In the genomic region with DNA sequence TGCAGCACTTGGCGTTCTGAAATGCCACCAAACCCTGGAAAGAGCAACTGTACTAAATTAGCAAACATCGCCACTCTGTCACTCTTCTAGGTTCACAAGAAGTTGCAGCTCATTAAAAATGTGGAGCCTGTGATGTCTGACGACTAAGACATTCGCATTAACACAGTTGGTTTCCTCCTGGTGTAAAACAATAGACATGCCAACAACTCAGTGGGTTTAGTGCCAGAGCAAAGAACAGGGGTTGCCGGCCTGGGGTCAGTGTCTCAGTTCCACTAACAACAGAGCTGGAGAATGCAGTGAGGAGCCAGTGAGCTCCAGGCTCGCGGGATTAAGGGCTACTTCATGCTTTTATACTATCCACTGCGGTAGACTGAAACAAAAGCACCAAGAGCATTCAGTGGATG, we compare ENCODE assay signal across 12 mouse cellular contexts.
DNase-seq lines count a peak whose midpoint lies in the region; ATAC-seq and TF ChIP-seq lines count a peak whose summit lies in the region.
"Had no signal": no experiment of that assay in that cellular context is flagged by ENCODE, and none has a peak within 500 bp of the region (broad histone marks: within the 10 kb centered on the region; RNA-seq: fewer than 3 reads in every experiment).

No protein-coding gene starts in this region.

- H3K27me3 ChIP-seq in forebrain, embryonic 14.5 days (replicated peaks; ENCODE audit: control insufficient read depth, insufficient read depth, low read length), result no peaks in the 10 kb centered on the region
- no peaks in the 10 kb centered on the region for H3K27me3 ChIP-seq in limb, embryonic 12.5 days
- 0 out of 2 replicates have a peak, but pooled peaks cover 7% of the 10 kb centered on the region for H3K27me3 ChIP-seq in neural tube, embryonic 15.5 days (replicated peaks)

- no peaks in the 10 kb centered on the region for H3K9me3 ChIP-seq in forebrain, embryonic 14.5 days (replicated peaks; ENCODE audit: control insufficient read depth, low read length)
- H3K9me3 ChIP-seq in limb, embryonic 12.5 days, result no peaks in the 10 kb centered on the region
- H3K9me3 ChIP-seq in neural tube, embryonic 15.5 days (replicated peaks), result no peaks in the 10 kb centered on the region

- peak overlapping the region; percentile 45 for H3K9ac ChIP-seq in forebrain, embryonic 14.5 days (ENCODE audit: low read length)
- H3K9ac ChIP-seq in limb, embryonic 12.5 days (replicated peaks), result no peak overlapping the region
- H3K9ac ChIP-seq in neural tube, embryonic 15.5 days (replicated peaks), result no peak overlapping the region

- peak; percentile 84 for ATAC-seq in forebrain, embryonic 14.5 days
- ATAC-seq in limb, embryonic 12.5 days (ENCODE audit: insufficient number of reproducible peaks, insufficient read depth, low FRiP score, low TSS enrichment, low read depth), result no peak
- 0 out of 2 replicates have a peak, but pooled peaks have one; percentile 40 for ATAC-seq in neural tube, embryonic 15.5 days (ENCODE audit: low FRiP score)
- ATAC-seq: CD4-positive, CD25-positive, alpha-beta regulatory T cell, adult 4 months had no signal

- peaks cover 15% of the 10 kb centered on the region for H3K4me1 ChIP-seq in forebrain, embryonic 14.5 days (ENCODE audit: control insufficient read depth, insufficient read depth, low read length)
- peaks cover 21% of the 10 kb centered on the region for H3K4me1 ChIP-seq in limb, embryonic 12.5 days (replicated peaks)
- peaks cover 17% of the 10 kb centered on the region for H3K4me1 ChIP-seq in neural tube, embryonic 15.5 days

- intact Hi-C loops in left cerebral cortex, adult 2 months (cut with DNase I), result no loop called here

- peak; percentile 33 to 46 for DNase-seq in layer of hippocampus, postnatal 14 days (ENCODE audit: low spot score in 2 of 2)
- DNase-seq in layer of hippocampus, adult 9-10 months (ENCODE audit: low spot score), result no peak
- peak; percentile 87 for DNase-seq in forebrain, embryonic 14.5 days (ENCODE audit: low spot score)
- no peak for DNase-seq in left cerebral cortex, adult 2 months (ENCODE audit: extremely low spot score in 1 of 2, low spot score in 2 of 2)
- DNase-seq in testis, postnatal 10 days (ENCODE audit: low spot score), result no peak
- DNase-seq in right cerebral cortex, postnatal 10 days (ENCODE audit: low spot score in 2 of 2), result no peak
- DNase-seq: lung, adult 18-20 months; spleen, adult 18-20 months; thymus, adult 2 months had no signal

- H3K4me2 ChIP-seq in forebrain, embryonic 14.5 days (ENCODE audit: low read length), result peak overlapping the region; percentile 41
- peak overlapping the region; percentile 6 for H3K4me2 ChIP-seq in limb, embryonic 12.5 days
- peak overlapping the region; percentile 46 for H3K4me2 ChIP-seq in neural tube, embryonic 15.5 days

- 2% methylated on average over 8 of the region's 8 CpGs for WGBS in forebrain, embryonic 14.5 days
- 7% methylated on average over 8 of the region's 8 CpGs for WGBS in limb, embryonic 12.5 days
- 9% methylated on average over 8 of the region's 8 CpGs for WGBS in neural tube, embryonic 15.5 days

- H3K27ac ChIP-seq in forebrain, embryonic 14.5 days (ENCODE audit: low read depth, low read length), result peak overlapping the region; percentile 84
- H3K27ac ChIP-seq in limb, embryonic 12.5 days, result 0 out of 2 replicates have a peak overlapping the region, but pooled peaks have one; percentile 0
- peak overlapping the region; percentile 48; the same call in 1 of the 2 replicates for H3K27ac ChIP-seq in neural tube, embryonic 15.5 days (replicated peaks)
- H3K27ac ChIP-seq in left cerebral cortex, adult 2 months, result no peak overlapping the region

- H3K36me3 ChIP-seq in forebrain, embryonic 14.5 days (ENCODE audit: control insufficient read depth, insufficient read depth, low read length), result no peaks in the 10 kb centered on the region
- no peaks in the 10 kb centered on the region for H3K36me3 ChIP-seq in limb, embryonic 12.5 days
- no peaks in the 10 kb centered on the region for H3K36me3 ChIP-seq in neural tube, embryonic 15.5 days

- no peak for TF ChIP-seq CTCF in left cerebral cortex, adult 2 months (IDR thresholded peaks at IDR 0.05)

- no peak overlapping the region for H3K4me3 ChIP-seq in forebrain, embryonic 14.5 days (ENCODE audit: low read depth, low read length)
- H3K4me3 ChIP-seq in limb, embryonic 12.5 days (replicated peaks), result no peak overlapping the region
- no peak overlapping the region for H3K4me3 ChIP-seq in neural tube, embryonic 15.5 days (replicated peaks)
- H3K4me3 ChIP-seq in left cerebral cortex, adult 2 months, result no peak overlapping the region

Comparison
In these comparisons a context has a peak if more than half of its experiments do, and no peak if none do; other contexts are left out.
1. DNase-seq: peak in layer of hippocampus, postnatal 14 days (2 of 2) and forebrain, embryonic 14.5 days (single experiment); none in layer of hippocampus, adult 9-10 months (single experiment), left cerebral cortex, adult 2 months (0 of 2), testis, postnatal 10 days (single experiment) and right cerebral cortex, postnatal 10 days (0 of 2).
2. Peak in every context shown above with its lines, with median percentiles within 50 percentile points of each other: H3K4me2 ChIP-seq.